Mouse (Mus musculus): Measurements from ENCODE around the gene Ndrg2.
"Not testable (repeated sequence)": the region's sequence is repeated elsewhere in the genome, so short reads cannot be mapped to it uniquely, and the experiment has no call there.

The Ndrg2 gene

DNA sequence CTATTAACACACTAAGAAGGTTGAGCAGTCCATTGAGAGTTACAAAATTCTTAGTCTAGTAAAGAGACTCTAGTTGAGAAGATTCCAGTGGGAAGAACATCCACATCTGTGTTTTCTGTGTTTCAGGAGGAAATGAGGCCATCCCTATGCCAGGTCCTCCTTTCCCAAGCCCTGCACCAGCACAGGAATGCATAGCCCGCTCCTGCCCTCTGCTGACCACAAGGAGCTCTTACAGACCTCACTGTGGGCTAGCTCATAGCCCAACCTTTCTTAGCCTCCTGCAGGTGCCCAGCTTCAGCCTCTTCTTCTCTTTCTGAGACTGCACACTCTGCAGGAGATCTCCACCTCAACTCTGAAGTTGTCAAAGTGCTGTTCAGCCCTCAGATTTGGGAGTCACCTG, 50.4 kb downstream of the Ndrg2 start:
- peak in 1 of 2 experiments; percentile 22 for DNase-seq

DNA sequence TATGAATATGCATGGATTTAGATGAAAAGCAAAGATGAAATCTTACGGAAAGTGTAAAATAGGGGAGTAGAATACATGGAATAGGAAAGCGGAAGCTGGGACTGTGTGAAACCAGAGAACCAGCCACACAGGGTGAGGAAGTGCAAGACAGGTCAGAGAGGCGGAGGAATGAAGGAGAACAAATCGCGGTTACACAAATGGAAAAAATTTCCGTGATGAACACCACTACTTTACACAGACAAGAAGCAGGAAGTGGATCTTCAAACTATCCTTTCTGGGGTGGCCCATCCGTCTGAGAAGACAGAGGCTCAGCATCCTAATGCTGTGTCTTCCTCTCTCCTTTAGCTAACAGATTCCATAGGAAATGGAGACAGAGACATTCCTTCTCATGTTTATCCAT, 58.7 kb downstream of the Ndrg2 start:
- DNase-seq: not testable (repeated sequence)
